Mouse (Mus musculus): Measurements from ENCODE around the gene Dnajc7. TPM values are rescaled to one million over a fixed set of nuclear protein-coding genes. Genes with fewer than 3 reads are reported as not detected.
"Not testable (repeated sequence)": the region's sequence is repeated elsewhere in the genome, so short reads cannot be mapped to it uniquely, and the experiment has no call there.

Dnajc7 gene
- polyA plus RNA-seq, 1 experiment from 2014 or later: 268 TPM

GRCm38 (mm10) chr11:100592346-100593046 lies 27.5 kb downstream of the Dnajc7 start:
- Histone ChIP-seq H3K36me3 (peaks cover 99% of the 10 kb centered on the region), H3K4me3 (no peak overlapping the region), H3K27ac (replicated peaks) (no peak overlapping the region), H3K4me1 (no peaks in the 10 kb centered on the region), H3K9me3 (replicated peaks) (no peaks in the 10 kb centered on the region), H3K27me3 (ENCODE audit: low read depth, poor library complexity, severe bottlenecking) (no peaks in the 10 kb centered on the region)
- WGBS: 89% methylated on average over 11 of the region's 11 CpGs
- DNase-seq (ENCODE audit: low spot score): no peak

DNA sequence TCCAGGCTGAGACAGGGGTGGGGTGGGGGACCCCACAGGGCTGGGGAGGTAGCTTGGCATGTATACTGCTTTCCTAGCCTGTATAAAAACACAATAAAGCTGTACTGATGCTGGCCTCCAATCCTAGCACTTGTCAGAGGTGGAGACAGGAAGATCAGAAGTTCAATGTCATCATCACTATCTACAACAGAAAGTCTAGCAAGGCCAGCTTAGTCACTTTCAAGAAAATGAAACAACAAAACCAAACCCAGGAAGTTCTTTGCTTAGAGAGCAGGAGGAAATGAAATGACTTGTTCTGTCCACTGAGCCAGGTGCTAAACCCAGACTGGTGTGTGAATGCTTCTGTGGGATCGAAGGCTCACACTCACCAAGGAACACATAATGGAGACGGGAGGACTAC lies 31.5 kb downstream of the Dnajc7 start:
- no peaks in the 10 kb centered on the region for H3K9me3 ChIP-seq (replicated peaks)
- no peak overlapping the region for H3K27ac ChIP-seq (replicated peaks)
- no peaks in the 10 kb centered on the region for H3K4me1 ChIP-seq
- 100% methylated on average over 2 of the region's 2 CpGs for WGBS
- H3K36me3 ChIP-seq: peaks cover 99% of the 10 kb centered on the region
- DNase-seq (ENCODE audit: low spot score): no peak
- H3K4me3 ChIP-seq: no peak overlapping the region
- H3K27me3 ChIP-seq (ENCODE audit: low read depth, poor library complexity, severe bottlenecking): no peaks in the 10 kb centered on the region

DNA sequence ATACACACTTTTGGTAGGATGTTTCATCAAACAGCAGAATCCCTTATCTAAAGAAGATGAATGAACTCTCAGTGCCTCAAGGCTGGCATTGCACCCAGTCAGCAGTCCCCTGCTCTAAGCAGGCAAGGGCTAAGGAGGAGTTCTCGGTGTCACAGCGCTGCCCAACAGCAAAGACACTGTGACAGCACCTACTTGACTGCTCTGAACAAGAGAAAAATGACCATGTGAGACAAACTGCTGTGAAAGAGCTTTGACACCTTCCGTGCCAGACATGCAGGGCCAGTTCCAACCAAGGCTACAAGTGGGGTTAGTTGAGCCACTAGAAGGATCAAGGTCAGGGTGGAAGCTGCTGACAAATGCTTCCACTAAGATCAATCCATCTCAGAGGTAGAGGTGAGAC lies 34.8 kb downstream of the Dnajc7 start:
- Histone ChIP-seq H3K9me3 (replicated peaks) (no peaks in the 10 kb centered on the region), H3K36me3 (peaks cover 100% of the 10 kb centered on the region), H3K27me3 (ENCODE audit: low read depth, poor library complexity, severe bottlenecking) (no peaks in the 10 kb centered on the region), H3K27ac (replicated peaks) (no peak overlapping the region), H3K4me1 (no peaks in the 10 kb centered on the region), H3K4me3 (no peak overlapping the region)
- WGBS: 96% methylated on average over 3 of the region's 3 CpGs
- DNase-seq (ENCODE audit: low spot score): no peak

DNA sequence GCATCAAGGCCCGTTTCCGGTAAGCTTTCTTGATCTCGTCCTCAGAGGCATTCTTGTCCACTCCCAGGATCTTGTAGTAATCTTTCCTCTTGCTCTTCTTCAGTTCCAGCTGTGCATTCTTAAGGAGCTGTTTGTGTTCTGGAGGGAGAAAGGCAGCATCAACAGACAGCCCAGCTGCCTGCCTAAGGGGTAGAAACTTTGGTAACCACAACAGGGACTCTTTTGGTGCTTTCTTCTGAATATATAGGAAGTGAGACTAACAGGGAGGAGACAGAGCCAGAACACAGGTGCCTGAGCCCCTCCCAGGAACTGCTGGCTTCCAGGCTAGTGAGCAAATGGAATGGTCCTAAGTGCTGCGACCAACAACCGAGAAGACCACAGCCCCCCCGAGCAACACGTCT lies 35.4 kb downstream of the Dnajc7 start:
- H3K27me3 ChIP-seq (ENCODE audit: low read depth, poor library complexity, severe bottlenecking): no peaks in the 10 kb centered on the region
- no peak for DNase-seq (ENCODE audit: low spot score)
- H3K4me3 ChIP-seq: no peak overlapping the region
- WGBS: 91% methylated on average over 7 of the region's 7 CpGs
- H3K36me3 ChIP-seq: peaks cover 100% of the 10 kb centered on the region
- no peaks in the 10 kb centered on the region for H3K9me3 ChIP-seq (replicated peaks)
- H3K4me1 ChIP-seq: no peaks in the 10 kb centered on the region
- H3K27ac ChIP-seq (replicated peaks): no peak overlapping the region

DNA sequence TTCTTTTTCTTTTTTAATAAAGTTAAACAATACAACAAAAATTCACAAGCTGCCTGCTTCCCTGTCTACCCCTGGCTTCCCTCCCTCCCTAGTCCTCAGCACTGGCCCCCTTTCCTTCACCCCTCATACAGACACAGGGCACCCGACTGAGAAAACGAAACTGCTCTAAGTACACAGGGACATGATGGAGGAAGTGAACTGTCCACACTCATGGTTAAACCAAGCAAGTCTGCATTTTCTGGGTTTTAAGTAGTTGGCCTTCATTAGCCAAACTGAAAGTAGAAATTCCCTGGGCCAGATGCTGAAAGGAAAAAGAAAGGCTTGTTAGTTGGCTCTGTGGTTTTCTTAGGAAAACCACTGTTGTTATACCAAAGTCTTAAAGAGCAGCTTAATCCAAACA lies 37.1 kb downstream of the Dnajc7 start:
- Histone ChIP-seq H3K9me3 (replicated peaks) (no peaks in the 10 kb centered on the region), H3K4me3 (no peak overlapping the region), H3K27me3 (ENCODE audit: low read depth, poor library complexity, severe bottlenecking) (no peaks in the 10 kb centered on the region), H3K36me3 (peaks cover 99% of the 10 kb centered on the region), H3K27ac (replicated peaks) (no peak overlapping the region), H3K4me1 (no peaks in the 10 kb centered on the region)
- DNase-seq (ENCODE audit: low spot score): no peak
- WGBS: 83% methylated on average over 2 of the region's 2 CpGs

GRCm38 (mm10) chr11:100582413-100582812 lies 37.6 kb downstream of the Dnajc7 start:
- not testable (repeated sequence) for H3K9me3 ChIP-seq (replicated peaks); H3K4me3 ChIP-seq; H3K4me1 ChIP-seq; H3K27ac ChIP-seq (replicated peaks); DNase-seq (ENCODE audit: low spot score); H3K27me3 ChIP-seq (ENCODE audit: low read depth, poor library complexity, severe bottlenecking)
- 78% methylated on average over 1 of the region's 1 CpGs for WGBS
- peaks cover 97% of the 10 kb centered on the region for H3K36me3 ChIP-seq

GRCm38 (mm10) chr11:100581756-100582155 lies 38.2 kb downstream of the Dnajc7 start:
- 90% methylated on average over 4 of the region's 4 CpGs for WGBS
- DNase-seq (ENCODE audit: low spot score): no peak
- no peaks in the 10 kb centered on the region; the same call in 1 of the 2 replicates for H3K27me3 ChIP-seq (ENCODE audit: low read depth, poor library complexity, severe bottlenecking)
- peaks cover 97% of the 10 kb centered on the region for H3K36me3 ChIP-seq
- no peak overlapping the region for H3K27ac ChIP-seq (replicated peaks)
- no peaks in the 10 kb centered on the region for H3K4me1 ChIP-seq
- H3K9me3 ChIP-seq (replicated peaks): no peaks in the 10 kb centered on the region
- no peak overlapping the region for H3K4me3 ChIP-seq

- Histone ChIP-seq H3K9me3 (replicated peaks) (no peaks in the 10 kb centered on the region), H3K4me3 (no peak overlapping the region), H3K4me1 (peaks cover 12% of the 10 kb centered on the region), H3K27ac (replicated peaks) (no peak overlapping the region), H3K36me3 (peaks cover 87% of the 10 kb centered on the region), H3K27me3 (ENCODE audit: low read depth, poor library complexity, severe bottlenecking) (peaks cover 10% of the 10 kb centered on the region)
- no peak for DNase-seq (ENCODE audit: low spot score)
- 90% methylated on average over 13 of the region's 13 CpGs for WGBS
These were observed 39.7 kb downstream of the Dnajc7 start for GRCm38 (mm10) chr11:100580275-100580674.

GRCm38 (mm10) chr11:100579116-100579799 lies 40.7 kb downstream of the Dnajc7 start:
- DNase-seq (ENCODE audit: low spot score): no peak
- WGBS: 96% methylated on average over 9 of the region's 9 CpGs

DNA sequence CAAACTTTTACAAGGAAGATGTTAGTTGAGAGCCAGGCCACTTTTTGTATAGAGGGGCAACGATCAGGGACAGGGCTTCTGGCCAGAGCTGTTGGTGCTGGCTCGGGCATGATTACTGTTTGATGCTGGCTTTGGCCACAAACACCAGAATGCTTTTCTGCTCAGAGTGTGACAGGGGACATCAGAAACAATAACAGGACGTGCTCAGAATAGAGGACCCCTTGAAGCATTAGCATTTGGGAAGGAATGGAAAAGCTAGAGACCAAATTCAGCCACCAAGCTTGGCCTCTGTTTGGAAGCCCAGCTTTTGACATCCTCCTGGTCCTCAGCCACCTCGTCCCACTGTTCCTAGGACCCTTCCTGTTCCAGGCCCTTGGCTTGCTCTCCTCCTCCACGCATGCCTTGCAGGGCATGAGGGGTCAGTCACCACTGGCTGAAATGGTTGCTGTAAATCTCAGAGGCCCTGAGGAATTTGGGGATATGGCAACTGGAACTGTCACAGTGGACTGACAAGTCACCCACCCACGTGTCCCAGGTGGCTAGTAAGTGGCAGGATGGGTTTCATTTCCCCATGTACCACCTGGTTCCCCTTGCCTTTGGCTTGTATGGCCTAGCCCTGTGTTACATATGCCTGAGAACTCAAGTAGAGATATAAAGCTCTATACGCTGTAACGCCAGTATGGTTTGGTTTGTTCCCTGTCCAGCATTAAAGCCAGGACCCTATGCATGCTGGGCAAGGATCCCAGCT lies 41.9 kb downstream of the Dnajc7 start:
- H3K4me1 ChIP-seq: peaks cover 20% of the 10 kb centered on the region
- H3K9me3 ChIP-seq (replicated peaks): no peaks in the 10 kb centered on the region
- H3K4me3 ChIP-seq: no peak overlapping the region
- DNase-seq (ENCODE audit: low spot score): no peak
- H3K27ac ChIP-seq (replicated peaks): no peak overlapping the region
- peaks cover 11% of the 10 kb centered on the region for H3K27me3 ChIP-seq (ENCODE audit: low read depth, poor library complexity, severe bottlenecking)
- H3K36me3 ChIP-seq: peaks cover 64% of the 10 kb centered on the region
- WGBS: 84% methylated on average over 8 of the region's 8 CpGs

More at GRCm38 (mm10) chr11:100579116-100579799, 40.7 kb downstream of the Dnajc7 start:
- no peak overlapping the region for H3K27ac ChIP-seq (replicated peaks)
- H3K36me3 ChIP-seq: peaks cover 77% of the 10 kb centered on the region
- H3K4me3 ChIP-seq: no peak overlapping the region
- H3K27me3 ChIP-seq (ENCODE audit: low read depth, poor library complexity, severe bottlenecking): peaks cover 10% of the 10 kb centered on the region
- H3K9me3 ChIP-seq (replicated peaks): no peaks in the 10 kb centered on the region
- peaks cover 20% of the 10 kb centered on the region for H3K4me1 ChIP-seq

GRCm38 (mm10) chr11:100576256-100576655 lies 43.7 kb downstream of the Dnajc7 start:
- Histone ChIP-seq H3K4me3 (0 out of 2 replicates have a peak overlapping the region, but pooled peaks have one; percentile 80), H3K9me3 (replicated peaks) (no peaks in the 10 kb centered on the region), H3K36me3 (peaks cover 46% of the 10 kb centered on the region), H3K27ac (replicated peaks) (peak overlapping the region; percentile 33; the same call in 1 of the 2 replicates), H3K4me1 (peaks cover 27% of the 10 kb centered on the region), H3K27me3 (ENCODE audit: low read depth, poor library complexity, severe bottlenecking) (peaks cover 29% of the 10 kb centered on the region)
- no peak for DNase-seq (ENCODE audit: low spot score)
- WGBS: 67% methylated on average over 21 of the region's 21 CpGs

GRCm38 (mm10) chr11:100575484-100575855 lies 44.5 kb downstream of the Dnajc7 start:
- Histone ChIP-seq H3K9me3 (replicated peaks) (no peaks in the 10 kb centered on the region), H3K27ac (replicated peaks) (peak overlapping the region; percentile 80), H3K36me3 (peaks cover 39% of the 10 kb centered on the region), H3K4me1 (peaks cover 35% of the 10 kb centered on the region), H3K27me3 (ENCODE audit: low read depth, poor library complexity, severe bottlenecking) (peaks cover 37% of the 10 kb centered on the region), H3K4me3 (peak overlapping the region; percentile 80)
- DNase-seq (ENCODE audit: low spot score): peak; percentile 25
- 21% methylated on average over 2 of the region's 2 CpGs for WGBS
